Mouse (Mus musculus): ENCODE data around the gene Ganab.
"Not testable (repeated sequence)": the region's sequence is repeated elsewhere in the genome, so short reads cannot be mapped to it uniquely, and the experiment has no call there.

Ganab gene

GRCm38 (mm10) chr19:8897865-8898495 is at the start of gene Ganab:
Gene Ganab, plus strand, starts transcription at chr19:8898071.
- peak; percentile 99 for DNase-seq (ENCODE audit: low read depth)

- no peak for DNase-seq (ENCODE audit: low read depth)
Measured at GRCm38 (mm10) chr19:8848356-8848755, 49.5 kb upstream of the Ganab start.

- peak; percentile 97 for DNase-seq (ENCODE audit: low read depth)
Measured at GRCm38 (mm10) chr19:8850402-8850901, 47.4 kb upstream of the Ganab start, which contains the start of gene Lrrn4cl. Gene Lrrn4cl, plus strand, starts transcription at chr19:8850768.

- peak; percentile 35 for DNase-seq (ENCODE audit: low read depth)
Measured at GRCm38 (mm10) chr19:8851639-8852038, 46.2 kb upstream of the Ganab start.

GRCm38 (mm10) chr19:8852236-8852928 is 45.5 kb upstream of the Ganab start:
- no peak for DNase-seq (ENCODE audit: low read depth)

GRCm38 (mm10) chr19:8853117-8853516 is 44.8 kb upstream of the Ganab start:
- DNase-seq (ENCODE audit: low read depth): no peak

- peak; percentile 89 for DNase-seq (ENCODE audit: low read depth)
Measured at GRCm38 (mm10) chr19:8857689-8858088, 40.2 kb upstream of the Ganab start.

- DNase-seq (ENCODE audit: low read depth): peak; percentile 70
Measured at GRCm38 (mm10) chr19:8859018-8859417, 38.9 kb upstream of the Ganab start.

- no peak for DNase-seq (ENCODE audit: low read depth)
Measured at GRCm38 (mm10) chr19:8864265-8864664, 33.6 kb upstream of the Ganab start.

- not testable (repeated sequence) for DNase-seq (ENCODE audit: low read depth)
Measured at GRCm38 (mm10) chr19:8870381-8870780, 27.5 kb upstream of the Ganab start.

GRCm38 (mm10) chr19:8870838-8871237 is 27.0 kb upstream of the Ganab start:
- DNase-seq (ENCODE audit: low read depth): no peak

- DNase-seq (ENCODE audit: low read depth): peak; percentile 99
Measured at GRCm38 (mm10) chr19:8871267-8872186, 26.3 kb upstream of the Ganab start, which contains the start of gene Ubxn1. Gene Ubxn1, plus strand, starts transcription at chr19:8871496.

- peak; percentile 37 for DNase-seq (ENCODE audit: low read depth)
Measured at GRCm38 (mm10) chr19:8872266-8872840, 25.5 kb upstream of the Ganab start.

- DNase-seq (ENCODE audit: low read depth): no peak
Measured at GRCm38 (mm10) chr19:8875031-8875430, 22.8 kb upstream of the Ganab start.

GRCm38 (mm10) chr19:8880311-8881033 is 17.4 kb upstream of the Ganab start, which contains the start of gene Uqcc3:
Gene Uqcc3, minus strand, starts transcription at chr19:8880923.
- peak; percentile 94 for DNase-seq (ENCODE audit: low read depth)

- DNase-seq (ENCODE audit: low read depth): no peak
Measured at GRCm38 (mm10) chr19:8881034-8881392, 16.9 kb upstream of the Ganab start.

- DNase-seq (ENCODE audit: low read depth): no peak
Measured at GRCm38 (mm10) chr19:8883616-8884015, 14.3 kb upstream of the Ganab start, which contains the start of the genes Lbhd1 and Gm49403. Gene Lbhd1, plus strand, starts transcription at chr19:8883732. Gene Gm49403, plus strand, starts transcription at chr19:8883930.

- DNase-seq (ENCODE audit: low read depth): peak; percentile 33
Measured at GRCm38 (mm10) chr19:8886916-8887584, 10.8 kb upstream of the Ganab start.

- DNase-seq (ENCODE audit: low read depth): peak; percentile 40
Measured at GRCm38 (mm10) chr19:8887585-8888463, 10.0 kb upstream of the Ganab start.

All from NIH3T3 (cell line).